Mouse (Mus musculus): ENCODE results near the gene Enoph1.

- TF ChIP-seq POLR2A (IDR thresholded peaks at IDR 0.05; ENCODE audit: insufficient read depth, low read length), result no peak
- TF ChIP-seq CTCF (IDR thresholded peaks at IDR 0.05; ENCODE audit: low read depth, low read length), result peak; percentile 12
Measured at GRCm38 (mm10) chr5:100035950-100036349, 3.8 kb upstream of the Enoph1 start.

Data from ES-Bruce4 (cell line).